Mouse (Mus musculus) midbrain, embryonic 10.5 days (tissue): ENCODE measurements at regions not wholly inside any gene's neighbourhood (a gene's known extent, or its start where the extent isn't known, plus 50 kb on each side); places are given as distances from the start of the nearest gene placed in this dataset.

Source experiments
- DNase-seq: peaks from one replicate; pipeline ENCODE4 v3.0.0-alpha.2; 2017; ENCODE audit warnings: low spot score
- H3K27ac ChIP-seq: fragments of 300-500 bp; sonication (generic); replicated peaks from 2 replicates; pipeline ENCODE4 v1.5.1; 2016; ENCODE audit warnings: mild to moderate bottlenecking
- H3K27me3 ChIP-seq: fragments of 300-500 bp; sonication (generic); 2 replicates; pipeline ENCODE4 v1.6.1; 2016; ENCODE audit warnings: low read depth, mild to moderate bottlenecking; ENCODE audit not compliant: poor library complexity, severe bottlenecking
- H3K36me3 ChIP-seq: fragments of 300-500 bp; sonication (generic); 2 replicates; pipeline ENCODE4 v1.6.1; 2016; ENCODE audit warnings: mild to moderate bottlenecking, moderate library complexity
- H3K4me1 ChIP-seq: fragments of 300-500 bp; sonication (generic); 2 replicates; pipeline ENCODE4 v1.6.1; 2016
- H3K4me3 ChIP-seq: fragments of 300-500 bp; sonication (generic); 2 replicates; pipeline ENCODE4 v1.5.1; 2016; ENCODE audit warnings: mild to moderate bottlenecking, moderate library complexity
- H3K9me3 ChIP-seq: fragments of 300-500 bp; sonication (generic); replicated peaks from 2 replicates; pipeline ENCODE4 v1.6.1; 2016; ENCODE audit warnings: mild to moderate bottlenecking
- WGBS: fragments of 180-500 bp; shearing (Covaris S2); methylation state at CpG from one replicate; pipeline ENCODE4 v1.1.7; 2016; 5-methylcytosine and 5-hydroxymethylcytosine counted together

DNA sequence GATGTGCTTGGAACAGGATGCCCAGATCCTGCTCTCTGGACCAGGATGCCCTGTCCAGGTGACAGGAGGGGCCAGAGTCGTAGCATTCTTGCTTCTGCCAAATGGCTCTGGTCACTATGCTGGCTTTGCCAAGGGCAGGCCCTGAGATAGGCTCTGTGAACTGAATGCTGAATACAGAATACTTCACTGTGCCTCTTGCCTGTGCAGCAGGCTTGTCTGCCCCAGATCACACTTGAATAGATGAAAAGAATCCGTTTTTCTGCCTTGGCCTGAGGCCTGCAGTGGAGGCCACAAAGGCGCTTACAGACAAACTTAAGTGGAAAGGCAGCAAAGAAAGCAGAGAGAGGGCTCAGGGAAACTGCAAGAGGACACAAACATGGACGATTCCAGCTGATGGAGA, 99.7 kb upstream of the Arhgap32 start:
- Histone ChIP-seq H3K36me3 (no peaks in the 10 kb centered on the region), H3K9me3 (no peaks in the 10 kb centered on the region), H3K27me3 (no peaks in the 10 kb centered on the region), H3K4me1 (peaks cover 19% of the 10 kb centered on the region), H3K4me3 (no peak overlapping the region), H3K27ac (peak overlapping the region; percentile 64)
- whole genome bisulfite sequencing: 54% methylated on average over 4 of the region's 4 CpGs
- DNase-seq: no peak

DNA sequence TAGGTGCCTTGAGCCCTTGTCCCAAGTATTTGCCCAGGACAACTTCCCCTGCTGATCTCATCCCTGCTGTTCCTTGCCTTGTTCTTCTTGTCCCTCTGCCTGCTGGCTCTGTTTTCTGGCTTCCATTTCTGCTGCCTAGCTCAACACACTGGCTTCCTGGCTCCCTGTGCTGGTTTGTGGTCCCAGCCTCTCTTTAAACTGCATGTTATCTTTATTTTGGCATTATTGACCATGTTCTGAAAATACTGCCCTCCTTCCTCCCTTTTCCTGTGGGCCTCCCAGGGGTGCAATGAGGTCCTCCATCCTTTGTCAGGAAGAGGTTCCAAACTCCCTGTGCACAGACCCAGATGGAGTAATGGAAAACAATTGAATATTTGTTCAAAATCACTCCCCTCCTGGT, 97.9 kb upstream of the Arhgap32 start:
- H3K27ac ChIP-seq: no peak overlapping the region
- H3K4me1 ChIP-seq: peaks cover 27% of the 10 kb centered on the region
- no peaks in the 10 kb centered on the region for H3K27me3 ChIP-seq
- H3K9me3 ChIP-seq: no peaks in the 10 kb centered on the region
- DNase-seq: no peak
- H3K36me3 ChIP-seq: no peaks in the 10 kb centered on the region
- H3K4me3 ChIP-seq: no peak overlapping the region

DNA sequence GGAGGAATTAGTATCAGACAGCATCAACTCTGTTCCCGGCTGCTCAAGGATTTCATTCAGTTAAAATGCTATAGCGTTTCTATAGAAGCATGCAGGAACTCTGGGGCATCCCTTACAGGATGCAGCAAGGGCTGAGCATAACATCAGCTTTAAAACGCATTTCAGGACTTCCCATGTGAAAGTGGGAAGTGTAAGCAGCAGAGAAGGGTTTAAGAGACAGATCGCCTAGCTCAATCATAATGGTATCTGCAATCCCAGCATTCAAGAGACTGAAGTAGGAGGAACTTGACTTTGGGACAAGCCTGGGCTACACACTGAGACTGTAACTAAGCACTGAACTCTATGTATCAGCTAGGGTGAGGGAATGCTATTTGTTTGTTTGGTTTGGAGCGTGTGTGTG, 96.2 kb upstream of the Arhgap32 start:
- Histone ChIP-seq H3K27me3 (no peaks in the 10 kb centered on the region), H3K36me3 (no peaks in the 10 kb centered on the region), H3K9me3 (no peaks in the 10 kb centered on the region), H3K27ac (no peak overlapping the region), H3K4me3 (no peak overlapping the region), H3K4me1 (peaks cover 34% of the 10 kb centered on the region)
- DNase-seq: no peak
- WGBS: 89% methylated on average over 5 of the region's 5 CpGs

DNA sequence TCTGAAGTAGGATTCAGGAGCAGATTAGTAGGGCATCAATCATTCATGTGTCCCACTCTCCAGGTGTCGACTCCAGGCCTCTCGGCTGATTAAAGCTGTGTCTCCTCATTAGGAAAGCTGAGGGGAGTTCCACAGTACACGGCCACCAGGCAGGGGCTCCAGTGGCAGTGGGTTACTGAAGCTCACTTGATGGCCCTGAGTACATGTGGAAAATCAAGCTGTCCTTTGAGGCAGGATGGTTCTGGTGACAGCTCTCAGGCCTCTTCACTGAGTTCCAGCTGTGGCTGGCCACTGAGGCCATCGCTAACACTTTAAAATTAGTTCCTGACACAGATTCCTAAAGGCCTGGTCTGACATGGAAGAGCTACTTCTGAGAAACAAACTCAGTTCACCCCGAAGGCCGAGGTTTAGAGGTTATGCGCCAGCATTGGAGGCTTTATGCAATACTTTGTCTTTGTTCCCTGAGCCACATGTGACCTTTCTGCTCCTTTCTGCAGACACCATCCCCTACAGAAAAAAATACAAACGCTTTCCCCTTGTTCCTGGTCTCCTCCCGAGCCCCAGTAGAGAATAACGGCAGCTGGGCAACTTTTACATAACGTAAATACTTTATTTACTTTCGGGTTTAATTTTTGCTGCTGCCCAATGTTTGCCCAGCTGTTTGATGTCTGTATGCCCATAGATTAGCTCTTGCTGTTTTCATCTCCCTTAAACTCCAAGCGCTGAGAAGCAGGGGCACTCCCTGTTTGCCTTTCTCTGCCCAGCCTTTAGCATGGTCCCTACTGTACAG, 94.8 kb upstream of the Arhgap32 start:
- peak; percentile 22 for DNase-seq
- peak overlapping the region; percentile 84 for H3K27ac ChIP-seq
- H3K4me3 ChIP-seq: no peak overlapping the region
- no peaks in the 10 kb centered on the region for H3K36me3 ChIP-seq
- H3K4me1 ChIP-seq: peaks cover 35% of the 10 kb centered on the region
- WGBS: 34% methylated on average over 13 of the region's 13 CpGs
- no peaks in the 10 kb centered on the region for H3K9me3 ChIP-seq
- no peaks in the 10 kb centered on the region for H3K27me3 ChIP-seq

DNA sequence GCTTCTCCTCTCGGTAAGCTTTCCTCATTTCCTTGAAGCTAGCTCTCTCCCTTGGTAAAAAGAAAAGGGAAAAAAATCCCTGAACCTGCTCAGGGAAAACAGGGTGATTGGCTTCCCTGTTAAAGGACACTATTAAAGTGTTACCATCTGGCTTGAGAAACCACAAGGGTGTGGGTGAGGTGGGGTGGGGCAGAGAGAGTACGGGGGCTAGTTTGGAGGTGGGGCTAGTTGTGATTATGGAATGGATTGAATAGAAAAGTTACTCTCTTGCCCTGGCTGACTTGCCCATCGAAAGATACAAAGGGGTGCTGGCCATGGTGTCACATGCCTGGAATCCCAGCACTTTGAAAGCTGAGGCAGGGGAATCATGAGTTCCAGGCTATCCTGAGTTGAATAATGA, 94.2 kb upstream of the Arhgap32 start:
- WGBS: 50% methylated on average over 3 of the region's 3 CpGs
- no peaks in the 10 kb centered on the region for H3K36me3 ChIP-seq
- H3K9me3 ChIP-seq: no peaks in the 10 kb centered on the region
- no peaks in the 10 kb centered on the region for H3K27me3 ChIP-seq
- no peak for DNase-seq
- H3K4me3 ChIP-seq: no peak overlapping the region
- H3K27ac ChIP-seq: peak overlapping the region; percentile 84
- peaks cover 29% of the 10 kb centered on the region for H3K4me1 ChIP-seq

DNA sequence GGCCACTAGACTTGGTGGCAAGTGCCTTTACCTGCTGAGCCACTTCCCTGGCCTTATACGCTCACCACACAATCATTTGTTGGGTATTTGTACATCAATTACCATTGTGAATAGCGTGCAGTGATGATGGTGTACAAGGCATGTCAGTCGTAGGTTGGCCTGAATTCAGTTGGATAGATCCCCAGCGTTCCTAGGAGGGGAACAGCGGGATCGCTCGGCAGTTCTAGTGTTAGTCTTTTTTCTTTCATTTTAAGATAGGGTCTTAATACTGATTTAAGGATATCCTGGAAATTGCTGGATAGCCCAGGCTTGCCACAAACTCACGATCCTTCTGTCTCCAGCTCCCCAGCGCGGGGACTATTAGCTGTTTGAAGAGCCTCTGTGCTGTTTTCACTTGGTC, 92.9 kb upstream of the Arhgap32 start:
- no peaks in the 10 kb centered on the region for H3K9me3 ChIP-seq
- peaks cover 28% of the 10 kb centered on the region for H3K4me1 ChIP-seq
- no peak overlapping the region for H3K4me3 ChIP-seq
- DNase-seq: no peak
- no peaks in the 10 kb centered on the region for H3K36me3 ChIP-seq
- WGBS: 91% methylated on average over 10 of the region's 10 CpGs
- H3K27me3 ChIP-seq: no peaks in the 10 kb centered on the region
- H3K27ac ChIP-seq: no peak overlapping the region

DNA sequence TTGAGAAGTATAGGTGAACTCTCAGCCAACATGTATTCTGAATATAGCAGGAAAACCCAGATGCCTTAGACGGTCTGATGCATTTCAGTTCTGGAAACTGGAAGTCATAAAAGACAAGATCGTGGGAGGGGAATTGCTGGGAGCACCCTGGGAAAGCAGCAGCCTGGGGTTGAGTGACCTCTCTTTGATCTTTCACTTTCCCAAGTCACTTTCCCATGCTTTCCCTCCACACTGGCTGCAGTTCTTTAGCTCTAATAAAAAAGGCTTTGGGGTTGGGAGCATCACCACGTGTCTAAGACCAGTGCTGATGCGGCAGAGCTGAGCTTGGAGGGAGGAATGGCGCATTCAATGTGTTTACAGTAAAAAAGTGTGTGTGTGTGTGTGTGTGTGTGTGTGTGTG, 91.2 kb upstream of the Arhgap32 start:
- Histone ChIP-seq H3K4me1 (peaks cover 32% of the 10 kb centered on the region), H3K9me3 (no peaks in the 10 kb centered on the region)

DNA sequence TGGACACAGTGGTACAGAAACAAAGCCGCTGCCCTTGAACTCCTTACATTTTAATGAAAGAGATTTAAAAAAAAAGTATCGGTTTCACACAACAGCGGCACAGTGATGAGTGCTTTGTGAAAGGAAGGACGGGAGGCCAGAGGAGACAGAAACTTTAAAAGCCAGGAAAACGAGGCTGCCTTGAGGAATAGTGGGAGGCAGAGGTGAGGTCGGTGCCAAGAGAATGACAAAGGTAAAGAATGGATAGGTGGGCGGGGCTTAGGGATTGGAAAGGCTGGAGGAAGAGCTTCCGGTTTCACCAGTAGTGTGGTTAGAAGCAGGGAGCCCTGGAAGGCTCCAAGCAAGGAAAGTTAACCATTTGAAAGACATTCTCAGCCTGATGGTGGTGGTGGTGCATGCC, 88.0 kb upstream of the Arhgap32 start:
- DNase-seq: no peak
- H3K4me3 ChIP-seq: no peak overlapping the region
- no peaks in the 10 kb centered on the region for H3K27me3 ChIP-seq
- WGBS: 35% methylated on average over 8 of the region's 8 CpGs
- H3K9me3 ChIP-seq: no peaks in the 10 kb centered on the region
- H3K36me3 ChIP-seq: no peaks in the 10 kb centered on the region
- no peak overlapping the region for H3K27ac ChIP-seq
- peaks cover 24% of the 10 kb centered on the region for H3K4me1 ChIP-seq

More for the DNA sequence above, 91.2 kb upstream of the Arhgap32 start:
- WGBS: 48% methylated on average over 5 of the region's 5 CpGs
- DNase-seq: no peak
- Histone ChIP-seq H3K27ac (no peak overlapping the region), H3K36me3 (no peaks in the 10 kb centered on the region), H3K4me3 (no peak overlapping the region), H3K27me3 (no peaks in the 10 kb centered on the region)

DNA sequence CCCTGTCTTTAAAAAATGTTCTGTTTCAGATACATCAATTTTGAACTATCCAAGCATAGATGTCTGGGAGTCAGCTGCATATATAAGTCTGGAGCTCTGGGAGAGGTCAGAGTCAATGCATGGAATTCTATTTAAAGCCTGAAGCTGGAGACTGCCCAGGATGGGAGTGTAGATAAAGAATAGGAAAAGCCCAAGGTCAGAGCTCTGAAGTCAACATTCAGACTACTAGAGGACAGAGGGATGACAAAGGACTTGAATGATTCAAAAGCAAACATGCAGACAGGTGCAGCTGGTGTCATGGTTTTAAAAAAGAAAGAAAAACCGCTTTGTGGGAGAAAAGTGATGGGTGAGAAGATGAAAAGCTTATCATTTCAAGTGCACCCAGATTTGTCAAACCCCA, 86.9 kb upstream of the Arhgap32 start:
- Histone ChIP-seq H3K9me3 (no peaks in the 10 kb centered on the region), H3K36me3 (no peaks in the 10 kb centered on the region), H3K27me3 (no peaks in the 10 kb centered on the region), H3K27ac (no peak overlapping the region), H3K4me3 (no peak overlapping the region), H3K4me1 (peaks cover 34% of the 10 kb centered on the region)
- WGBS: 85% methylated on average over 1 of the region's 1 CpGs
- DNase-seq: no peak

DNA sequence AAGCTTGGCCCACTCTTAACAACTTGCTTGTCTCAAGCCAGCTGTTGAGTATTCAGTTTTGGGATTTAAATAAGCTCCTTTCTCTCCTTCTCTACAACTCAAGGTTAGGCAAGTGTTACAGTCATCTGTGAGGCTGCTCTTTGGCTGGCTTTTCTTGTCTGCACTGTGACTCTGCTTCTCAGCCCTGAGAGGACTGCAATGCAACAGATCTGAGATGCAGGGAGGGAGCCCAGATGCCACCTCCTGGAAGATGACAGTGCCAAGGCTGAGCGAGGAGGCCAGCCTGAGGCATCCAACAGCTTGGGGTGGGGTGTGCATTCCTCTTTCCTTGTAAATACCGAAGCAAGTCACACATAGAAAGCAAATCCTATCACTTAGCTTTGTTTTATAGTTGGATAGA, 86.2 kb upstream of the Arhgap32 start:
- no peak overlapping the region for H3K27ac ChIP-seq
- no peaks in the 10 kb centered on the region for H3K27me3 ChIP-seq
- H3K4me1 ChIP-seq: peaks cover 35% of the 10 kb centered on the region
- WGBS: 62% methylated on average over 2 of the region's 2 CpGs
- DNase-seq: no peak
- H3K36me3 ChIP-seq: no peaks in the 10 kb centered on the region
- no peak overlapping the region for H3K4me3 ChIP-seq
- H3K9me3 ChIP-seq: no peaks in the 10 kb centered on the region

DNA sequence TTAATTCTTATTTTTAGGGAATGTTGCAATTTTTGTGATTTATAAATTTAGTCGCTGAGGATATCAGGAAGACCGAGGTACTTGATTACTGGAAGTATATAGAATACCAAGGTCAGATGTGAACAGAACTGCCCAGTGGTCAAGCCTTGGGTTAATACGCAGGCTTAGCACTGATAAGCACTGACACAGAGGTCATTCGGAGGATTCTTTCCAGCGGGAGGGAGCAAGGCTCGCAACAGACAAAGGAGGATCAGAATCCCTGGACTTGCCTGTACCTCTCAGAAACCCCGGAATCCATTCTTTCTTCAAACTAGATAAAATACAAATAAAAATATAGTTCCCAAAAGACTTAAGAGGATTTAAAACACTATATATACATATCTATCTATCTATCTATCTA, 85.7 kb upstream of the Arhgap32 start:
- no peaks in the 10 kb centered on the region for H3K36me3 ChIP-seq
- H3K9me3 ChIP-seq: no peaks in the 10 kb centered on the region
- WGBS: 62% methylated on average over 7 of the region's 7 CpGs
- no peak overlapping the region for H3K4me3 ChIP-seq
- no peak for DNase-seq
- no peak overlapping the region for H3K27ac ChIP-seq
- H3K27me3 ChIP-seq: no peaks in the 10 kb centered on the region
- H3K4me1 ChIP-seq: peaks cover 37% of the 10 kb centered on the region

DNA sequence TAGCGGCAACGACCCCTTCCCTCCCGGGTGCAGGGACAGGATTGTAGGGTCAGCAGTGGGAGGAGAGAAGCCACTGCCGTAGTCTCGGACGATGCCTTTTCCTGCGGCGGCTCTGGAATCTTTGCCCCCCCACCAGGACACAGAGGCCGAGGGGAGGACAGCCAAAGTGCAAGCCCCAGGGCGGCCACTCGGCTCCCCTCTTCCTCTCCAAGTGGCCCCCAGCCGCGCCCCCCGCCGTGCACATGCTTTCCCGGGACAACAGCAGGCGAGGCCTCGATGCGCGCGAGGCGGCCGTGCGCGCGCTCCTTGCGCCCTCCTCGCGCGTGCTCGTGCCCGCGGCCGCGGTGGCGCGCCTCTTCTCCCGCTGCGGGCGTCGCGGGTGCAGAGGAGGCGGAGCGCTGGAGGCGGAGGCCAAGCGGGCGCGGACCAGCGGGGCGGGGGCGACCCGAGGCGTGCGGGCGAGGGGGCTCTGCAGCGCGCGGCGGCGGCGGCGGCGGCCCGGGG, 83.9 kb upstream of the Arhgap32 start:
- Histone ChIP-seq H3K27ac (peak overlapping the region; percentile 96), H3K4me3 (peak overlapping the region; percentile 73), H3K36me3 (no peaks in the 10 kb centered on the region), H3K27me3 (no peaks in the 10 kb centered on the region), H3K9me3 (no peaks in the 10 kb centered on the region), H3K4me1 (peaks cover 47% of the 10 kb centered on the region)
- WGBS: 0% methylated on average over 62 of the region's 64 CpGs
- DNase-seq: peak; percentile 90

DNA sequence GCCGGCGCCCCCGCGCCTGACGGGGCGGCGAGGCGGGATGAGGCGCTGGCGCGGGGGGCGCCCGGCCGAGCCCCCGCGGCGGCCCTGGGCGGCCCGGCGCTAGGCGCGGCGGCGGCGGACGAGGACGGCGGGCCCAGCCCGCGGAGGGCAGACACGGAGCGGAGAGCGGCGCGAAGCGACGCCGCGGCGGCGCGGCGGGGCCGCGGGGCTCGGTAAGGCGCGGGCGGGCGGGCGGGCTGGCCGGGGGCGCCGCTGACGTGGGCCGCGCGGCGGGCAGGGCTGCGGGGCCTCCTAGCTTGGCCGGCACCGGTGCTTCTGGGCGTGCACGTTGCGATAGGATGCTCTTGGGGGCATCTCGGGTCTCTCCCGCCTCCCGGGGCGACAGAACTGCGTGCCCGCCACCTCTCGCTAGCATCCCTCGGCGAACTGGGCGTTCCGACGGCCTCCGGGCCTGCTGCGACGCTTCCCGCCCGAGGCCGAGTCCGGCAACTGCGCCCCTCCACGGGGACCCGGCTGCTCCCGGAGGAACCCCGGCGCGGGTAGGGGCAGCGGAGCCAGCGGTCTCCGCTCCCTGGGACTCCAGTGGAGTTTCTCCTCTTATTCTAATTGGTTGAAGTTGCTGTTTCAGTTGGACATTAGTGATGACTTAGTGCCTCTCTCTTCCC, 83.3 kb upstream of the Arhgap32 start:
- Histone ChIP-seq H3K9me3 (no peaks in the 10 kb centered on the region), H3K27ac (peak overlapping the region; percentile 96), H3K4me3 (peak overlapping the region; percentile 73), H3K36me3 (no peaks in the 10 kb centered on the region), H3K27me3 (no peaks in the 10 kb centered on the region), H3K4me1 (peaks cover 51% of the 10 kb centered on the region)
- peak; percentile 74 for DNase-seq
- WGBS: 8% methylated on average over 94 of the region's 94 CpGs
